Mouse (Mus musculus): ENCODE measurements at regions not wholly inside any gene's neighbourhood (a gene's known extent, or its start where the extent isn't known, plus 50 kb on each side); places are given as distances from the start of the nearest gene placed in this dataset.

DNA sequence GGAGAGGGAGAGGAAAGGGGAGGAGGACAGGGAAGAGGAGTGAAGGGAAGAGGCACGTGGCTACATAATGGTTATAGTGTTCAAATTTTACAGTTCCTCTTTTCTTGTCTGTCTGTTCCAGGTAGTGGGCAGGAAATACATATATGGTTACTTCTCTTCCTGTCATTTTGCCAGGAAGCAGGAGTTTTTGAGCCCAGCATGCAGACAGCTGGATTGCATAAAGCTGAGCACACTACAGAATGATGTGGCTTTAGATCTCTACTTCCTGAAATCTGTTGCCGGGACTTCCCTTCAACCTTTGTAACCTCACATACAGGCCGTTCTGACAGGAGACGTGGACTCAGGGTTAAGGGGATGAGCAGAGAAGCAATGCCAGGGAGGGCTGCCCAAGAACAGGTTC lies 154.1 kb downstream of the Tmem17 start:
- TF ChIP-seq CTCF (IDR thresholded peaks at IDR 0.05; ENCODE audit: extremely low read depth, insufficient read length, insufficient replicate concordance, low read depth, low read length) (no peak), POLR2A (IDR thresholded peaks at IDR 0.05; ENCODE audit: low read depth, low read length) (no peak)
